ENCODE assay signal across 17 mouse cellular contexts in genomic region chrX:167321233-167321806, GRCm38 (mm10). TPM values are rescaled to one million over a fixed set of nuclear protein-coding genes. Genes with fewer than 3 reads are reported as not detected.
"Had no signal": no experiment of that assay in that cellular context is flagged by ENCODE, and none has a peak within 500 bp of the region (broad histone marks: within the 10 kb centered on the region; RNA-seq: fewer than 3 reads in every experiment).

No protein-coding gene starts in this region.

- H3K36me3 ChIP-seq: limb, embryonic 12.5 days; liver, embryonic 13.5 days; lung, embryonic 15.5 days; midbrain, embryonic 10.5 days; stomach, embryonic 15.5 days had no signal

- H3K4me1 ChIP-seq: limb, embryonic 12.5 days; liver, embryonic 13.5 days; lung, embryonic 15.5 days; midbrain, embryonic 10.5 days; stomach, embryonic 15.5 days had no signal

- H3K4me2 ChIP-seq: limb, embryonic 12.5 days; liver, embryonic 13.5 days; lung, embryonic 15.5 days; stomach, embryonic 15.5 days had no signal

- H3K27ac ChIP-seq: layer of hippocampus, adult 2 months; limb, embryonic 12.5 days; liver, embryonic 13.5 days; lung, embryonic 15.5 days; midbrain, embryonic 10.5 days; stomach, embryonic 15.5 days had no signal

- DNase-seq: kidney, adult 9 months; kidney, postnatal 10 days; kidney, postnatal 4 days; liver; liver, embryonic 13.5 days; liver, postnatal 0 days; midbrain, embryonic 14.5 days; retina, postnatal 1 day; right cerebral cortex, postnatal 14 days; thymus, adult 2 months; thymus, postnatal 25 days had no signal

- H3K9me3 ChIP-seq: limb, embryonic 12.5 days; liver, embryonic 13.5 days; lung, embryonic 15.5 days; midbrain, embryonic 10.5 days; stomach, embryonic 15.5 days had no signal

- ATAC-seq: liver, postnatal 0 days had no signal

- H3K4me3 ChIP-seq: layer of hippocampus, adult 2 months; limb, embryonic 12.5 days; liver, embryonic 13.5 days; lung, embryonic 15.5 days; midbrain, embryonic 10.5 days; stomach, embryonic 15.5 days had no signal

- H3K27me3 ChIP-seq: liver, embryonic 13.5 days had no signal

- H3K9ac ChIP-seq: limb, embryonic 12.5 days; liver, embryonic 13.5 days; liver, postnatal 0 days; lung, embryonic 15.5 days; stomach, embryonic 15.5 days had no signal

RNA-seq across cellular contexts. Expression of gene Tlr8, which starts 57.2 kb away (rescaled TPM):
- total RNA-seq: layer of hippocampus, postnatal 10 days had no signal
- polyA plus RNA-seq: midbrain, embryonic 10.5 days had no signal
